Mouse (Mus musculus) layer of hippocampus, adult 9-10 months (tissue): ENCODE results near the gene Il12b.

ENCODE experiments used
- DNase-seq: peaks from one replicate; pipeline ENCODE4 v3.0.0; 2022; ENCODE audit warnings: low spot score

Gene Il12b

DNA sequence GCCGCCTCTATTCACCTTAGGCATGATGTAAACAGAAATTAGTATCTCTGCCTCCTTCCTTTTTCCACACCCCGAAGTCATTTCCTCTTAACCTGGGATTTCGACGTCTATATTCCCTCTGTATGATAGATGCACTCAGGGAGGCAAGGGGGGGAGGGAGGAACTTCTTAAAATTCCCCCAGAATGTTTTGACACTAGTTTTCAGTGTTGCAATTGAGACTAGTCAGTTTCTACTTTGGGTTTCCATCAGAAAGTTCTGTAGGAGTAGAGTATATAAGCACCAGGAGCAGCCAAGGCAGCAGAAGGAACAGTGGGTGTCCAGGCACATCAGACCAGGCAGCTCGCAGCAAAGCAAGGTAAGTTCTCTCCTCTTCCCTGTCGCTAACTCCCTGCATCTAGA is at the start of gene Il12b:
Gene Il12b, plus strand, starts transcription at position 301 of the 400 bp plus-strand sequence.
- no peak for DNase-seq

DNA sequence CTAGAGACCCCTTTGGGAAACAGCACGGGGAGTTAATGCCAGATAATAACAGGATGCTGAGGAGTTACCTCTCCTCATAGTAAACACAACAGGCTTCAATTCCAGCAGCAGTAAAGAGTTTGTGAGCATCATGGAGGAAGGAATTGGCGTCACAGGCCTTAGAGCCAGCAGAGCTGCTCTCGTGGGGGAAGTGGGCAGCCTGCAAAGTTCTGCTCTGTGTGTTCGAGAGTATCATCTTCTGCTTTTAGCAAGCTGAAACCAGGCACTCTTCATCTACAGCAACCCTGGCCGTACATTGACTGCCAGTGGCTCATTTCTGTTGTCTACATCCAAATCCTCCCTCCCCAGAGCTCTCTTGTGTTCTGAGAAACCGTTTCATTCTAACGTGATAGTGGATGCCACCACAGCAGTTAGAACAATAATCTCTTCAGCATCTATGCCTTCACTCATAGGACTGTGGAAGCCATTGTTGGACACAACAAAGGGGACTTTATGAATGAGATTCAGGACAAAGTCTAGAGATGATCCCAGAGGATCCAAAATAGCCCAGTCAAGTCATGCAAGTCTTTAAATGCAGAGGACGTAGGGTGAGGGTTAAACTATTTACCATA is 44.9 kb upstream of the Il12b start:
- no peak for DNase-seq

DNA sequence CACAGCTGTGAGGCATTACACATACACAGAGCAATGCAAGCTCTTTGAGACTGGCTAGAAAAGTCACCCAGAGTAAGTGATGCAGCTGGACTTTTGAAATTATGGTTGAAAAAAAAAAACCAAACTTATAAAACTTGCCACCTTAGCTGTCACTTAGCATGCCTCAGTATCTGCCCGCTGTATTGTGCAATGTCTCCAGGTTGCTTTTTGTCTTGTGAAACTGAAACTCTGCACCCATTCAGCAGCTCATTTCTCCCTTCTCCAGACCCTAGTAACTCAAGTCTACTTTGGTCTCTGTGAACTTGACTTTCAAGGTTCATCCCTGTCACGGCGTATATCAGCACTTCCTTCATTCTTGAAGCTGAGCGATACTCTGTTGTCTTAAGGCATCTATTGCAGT is 43.7 kb upstream of the Il12b start:
- no peak for DNase-seq

DNA sequence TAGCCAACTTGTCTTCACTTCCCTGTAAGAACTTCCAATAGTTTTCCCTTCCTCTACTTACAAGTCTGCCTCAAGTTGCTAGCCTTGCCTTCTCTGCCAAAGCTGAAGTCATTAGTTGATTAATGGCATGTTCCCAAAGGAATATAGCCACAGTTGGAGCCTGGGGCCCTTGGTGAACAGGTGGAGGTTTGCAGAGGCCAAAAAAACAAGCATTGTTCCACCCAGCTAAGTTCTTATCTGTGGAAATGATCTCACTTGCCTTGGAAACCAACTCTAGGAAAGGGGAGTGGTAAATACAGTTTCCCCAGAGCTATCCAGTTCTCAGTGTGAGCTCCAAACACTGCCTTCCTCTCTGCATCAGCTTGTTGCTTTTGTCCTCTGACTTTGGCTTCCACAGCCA is 35.3 kb upstream of the Il12b start:
- DNase-seq = no peak

DNA sequence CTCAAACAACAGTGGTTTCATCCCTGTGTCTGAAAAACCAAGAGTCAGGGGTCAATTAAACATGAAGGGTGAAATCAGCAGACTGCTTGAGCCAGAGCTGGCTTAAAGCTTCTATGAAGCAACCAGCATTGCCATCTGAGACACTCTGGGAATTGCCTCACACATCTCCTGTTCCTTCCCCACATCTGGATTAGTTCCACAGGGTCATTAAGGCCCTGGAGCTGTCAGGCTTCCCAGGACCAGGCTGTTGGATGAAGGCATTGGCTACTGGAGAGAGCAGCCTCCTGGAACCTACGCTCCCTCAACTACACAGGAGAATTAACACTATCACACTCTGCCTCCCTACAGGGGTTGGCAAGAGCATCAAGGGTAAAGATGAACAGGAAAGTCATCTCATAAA is 32.2 kb upstream of the Il12b start:
- DNase-seq = no peak

DNA sequence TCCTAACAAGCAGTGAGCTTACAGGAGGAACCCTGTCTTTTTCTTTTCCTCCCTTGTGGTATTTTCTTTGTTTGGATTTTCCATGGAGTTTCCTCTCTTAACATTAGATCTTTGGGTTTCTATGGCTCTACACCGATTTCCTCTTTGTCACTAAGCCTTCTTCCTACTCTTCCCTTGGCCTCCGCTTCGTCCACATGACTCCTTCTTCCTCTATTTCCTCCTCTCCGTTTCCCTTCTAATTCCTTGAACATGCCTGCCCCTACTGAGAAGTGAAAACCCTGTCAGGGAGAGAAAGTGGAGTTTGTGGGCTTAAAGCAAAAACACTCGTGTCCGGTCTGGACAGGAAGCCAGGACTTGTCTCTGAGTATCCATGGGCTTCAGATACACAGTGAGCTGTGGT is 27.0 kb upstream of the Il12b start:
- no peak for DNase-seq

DNA sequence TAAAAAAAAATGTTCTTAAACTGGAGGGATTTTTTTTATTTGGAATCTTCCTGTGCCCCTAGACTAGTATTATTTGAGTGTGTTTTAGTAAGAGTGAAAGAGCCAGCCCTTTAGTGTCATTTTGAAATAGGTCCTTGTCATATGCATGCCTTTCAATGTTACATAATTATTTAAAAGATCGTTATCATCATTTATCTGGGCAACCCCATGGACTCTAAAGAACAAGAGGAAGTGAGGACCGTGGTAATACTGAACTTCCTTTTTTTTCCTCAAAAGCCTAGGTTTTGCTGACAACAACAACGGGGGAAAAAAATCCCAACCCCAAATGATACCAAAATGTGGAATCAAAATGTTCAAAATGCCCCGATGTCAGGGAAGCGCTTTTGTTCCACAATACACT is 22.0 kb upstream of the Il12b start:
- DNase-seq = no peak

DNA sequence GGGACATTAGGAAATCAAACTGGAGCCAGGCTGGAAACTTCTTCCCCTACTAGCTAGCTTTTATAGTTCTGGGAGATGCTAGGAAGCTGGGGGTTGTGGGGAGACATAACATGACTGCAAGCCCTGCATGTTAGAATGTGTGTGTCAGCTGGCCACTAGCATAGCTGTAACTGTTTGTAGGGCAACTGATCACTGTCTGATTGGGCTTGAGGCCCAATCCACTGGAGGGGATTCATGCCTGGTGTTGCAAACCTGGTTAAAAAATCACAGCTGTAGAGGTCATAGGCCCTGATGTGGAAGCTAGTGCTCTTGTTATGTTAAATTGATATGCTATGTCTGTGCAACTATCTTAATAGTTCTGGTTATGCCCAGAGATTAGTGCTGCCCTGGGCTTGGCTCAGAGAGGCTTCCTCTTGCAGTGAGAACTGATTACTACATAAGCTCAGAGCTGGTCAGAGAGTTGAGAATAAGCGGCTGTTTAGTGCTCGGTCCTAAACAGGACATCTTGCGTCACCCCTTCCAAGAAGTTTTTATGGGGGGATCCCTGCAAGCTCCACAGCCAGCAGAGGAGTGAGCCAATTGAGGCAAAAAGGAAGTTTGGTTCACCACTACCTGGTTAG is 19.3 kb upstream of the Il12b start:
- no peak for DNase-seq

DNA sequence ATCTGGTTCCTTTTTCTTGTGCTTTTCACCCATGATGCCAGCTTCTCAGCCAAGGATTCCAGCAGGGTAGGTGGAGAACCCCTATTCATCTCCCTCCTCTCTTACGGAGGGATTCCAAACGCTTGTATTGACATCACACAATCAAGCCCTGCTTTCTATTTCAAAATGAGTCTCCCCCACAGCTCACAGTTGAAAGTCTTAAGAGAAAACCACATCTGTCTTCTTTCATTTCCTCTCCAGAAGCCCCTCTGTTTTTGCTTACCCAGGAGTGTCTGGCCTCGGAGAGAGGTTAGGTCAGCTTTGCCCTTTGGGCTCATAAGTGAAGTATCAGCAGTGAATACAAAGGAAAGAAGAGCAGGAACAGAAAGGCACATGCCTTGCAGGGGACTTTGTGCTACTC is 17.7 kb upstream of the Il12b start:
- DNase-seq = no peak

DNA sequence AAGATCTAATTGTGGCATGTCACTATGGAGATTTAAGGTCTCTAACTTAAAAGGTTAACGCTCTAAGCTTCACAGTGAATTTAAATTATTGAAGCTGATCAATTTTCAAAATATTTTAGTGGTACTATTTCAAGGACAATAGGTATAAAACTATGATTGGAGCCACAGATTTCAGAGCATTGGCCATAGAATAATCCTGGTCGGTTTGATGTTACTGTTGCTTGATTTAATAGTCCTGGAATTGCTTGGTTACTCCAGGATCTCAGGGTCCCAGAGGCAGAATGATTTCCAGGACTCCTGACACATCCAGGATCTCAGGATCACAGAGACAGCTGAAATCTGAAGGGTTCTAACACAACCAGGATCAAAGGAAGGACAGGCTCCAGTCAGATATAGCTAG is 12.8 kb upstream of the Il12b start:
- DNase-seq = no peak

DNA sequence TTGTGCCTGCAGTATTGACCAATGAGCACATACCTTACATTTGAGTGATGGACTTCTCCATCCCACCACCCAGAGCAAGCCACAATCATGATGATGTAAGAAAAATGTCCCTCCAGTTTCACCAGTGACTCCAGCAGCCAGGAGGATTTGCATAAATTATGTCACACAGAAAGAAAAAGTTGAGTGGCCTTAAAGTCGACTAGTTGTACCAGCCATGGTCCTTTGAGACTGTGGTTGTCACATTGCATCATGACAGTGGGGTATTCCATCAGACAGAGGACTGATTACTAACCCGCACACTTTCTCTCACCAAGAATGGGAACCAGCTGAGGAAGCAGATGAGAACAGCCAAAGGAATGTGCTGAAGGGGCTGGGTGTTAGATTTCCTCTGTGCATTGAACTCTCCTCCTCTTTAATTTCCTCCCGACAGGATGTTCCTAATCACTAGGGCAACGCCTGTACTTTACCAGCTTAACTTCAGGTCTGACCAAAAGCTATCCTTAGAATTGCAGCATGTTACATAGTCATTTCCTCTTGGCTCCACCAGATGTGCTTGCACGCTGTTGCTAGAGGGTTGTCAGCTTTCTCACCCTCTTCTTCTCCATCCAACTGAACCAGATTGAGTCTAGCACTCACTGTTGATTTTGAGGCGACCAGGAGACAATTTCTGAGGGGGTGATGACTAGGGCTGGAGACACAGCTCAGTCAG is 9.7 kb upstream of the Il12b start:
- DNase-seq = no peak

DNA sequence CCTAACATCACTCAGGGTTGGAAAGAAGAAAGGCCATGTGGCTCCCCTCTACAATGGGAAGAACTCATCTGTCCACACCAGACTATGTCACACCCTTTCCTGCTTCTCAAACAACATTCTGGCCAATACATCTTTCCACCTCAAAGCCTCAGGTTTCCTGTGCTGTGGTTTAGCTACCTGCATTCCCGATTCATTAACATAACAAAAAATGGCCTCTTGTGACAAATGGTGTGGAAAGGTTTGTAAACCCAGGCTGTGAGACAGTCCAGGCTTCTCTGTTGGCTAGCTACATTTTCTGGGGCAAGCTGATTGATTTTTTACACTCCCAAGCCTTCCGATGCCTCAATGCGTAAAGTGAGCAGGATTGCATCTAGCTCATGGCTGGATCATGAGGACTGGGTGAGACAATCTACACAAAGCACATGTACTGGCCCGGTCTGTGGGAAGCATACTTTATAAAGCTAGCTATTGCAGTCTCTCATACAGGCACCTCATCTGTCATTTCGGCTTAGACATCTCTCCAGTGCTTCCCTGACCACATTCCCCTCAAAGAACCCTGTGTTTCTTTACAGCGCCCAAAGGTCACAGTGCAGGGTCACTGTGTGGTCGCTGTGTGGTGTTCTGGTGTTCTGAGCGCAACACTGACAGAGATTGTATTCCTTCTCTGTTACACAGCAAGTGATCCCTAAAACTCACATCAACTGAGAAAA is 6.6 kb upstream of the Il12b start:
- DNase-seq = no peak

DNA sequence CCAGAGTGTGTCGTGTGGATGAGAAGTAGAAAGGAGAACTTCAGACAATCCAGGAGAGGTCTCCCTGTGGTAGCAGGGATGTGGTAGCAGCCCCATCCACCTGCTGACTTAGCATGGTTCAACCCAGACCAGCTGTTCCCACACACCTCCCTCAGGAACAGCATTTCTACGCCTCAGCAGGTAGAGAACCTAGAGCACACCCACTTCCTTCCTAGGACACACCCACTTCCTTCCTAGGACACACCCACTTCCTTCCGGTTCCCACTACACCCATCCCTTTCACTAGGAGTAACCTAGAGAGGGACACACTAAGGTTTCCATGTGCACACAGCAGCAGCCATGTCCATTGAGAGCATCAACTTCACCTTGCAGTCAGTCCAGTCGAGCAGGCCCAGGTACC is 4.5 kb upstream of the Il12b start:
- no peak for DNase-seq

DNA sequence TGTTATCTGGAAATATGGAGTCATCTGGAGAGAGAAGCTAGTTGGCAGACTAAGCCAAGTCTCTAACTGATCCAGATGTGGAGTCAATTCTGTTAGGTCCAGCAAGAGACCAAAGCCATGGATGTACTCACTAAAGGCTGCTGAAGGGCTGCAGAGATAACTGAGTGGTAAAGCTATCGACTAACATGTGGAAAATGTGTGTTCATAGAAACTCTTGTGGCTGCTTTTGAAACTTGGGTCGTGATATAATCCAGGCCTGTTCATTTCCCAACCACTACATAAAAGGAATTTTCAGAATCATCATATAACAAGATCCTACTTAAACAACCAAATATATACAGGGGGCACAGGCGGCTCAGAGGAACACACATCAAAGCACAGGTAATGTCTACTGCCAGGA is 2.3 kb upstream of the Il12b start:
- no peak for DNase-seq

DNA sequence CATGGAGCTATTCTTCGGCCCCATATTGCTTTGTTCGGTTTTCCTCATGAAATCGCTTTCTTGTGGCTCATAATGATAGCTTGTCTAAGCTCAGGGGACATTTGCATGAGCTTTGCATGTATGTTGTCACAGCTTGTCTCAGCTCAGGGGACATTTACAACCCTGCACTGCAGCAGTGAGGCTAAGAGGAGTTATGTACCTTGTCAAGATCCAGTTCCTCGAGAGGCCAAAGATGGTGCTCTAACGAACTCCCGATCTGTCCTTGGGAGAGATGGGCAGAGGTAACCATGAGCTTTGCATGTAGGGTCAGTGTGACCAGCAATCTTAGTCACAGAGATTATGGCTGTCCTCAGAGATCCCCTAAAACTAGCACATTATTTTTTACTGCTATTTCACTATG is 1.5 kb upstream of the Il12b start:
- no peak for DNase-seq

DNA sequence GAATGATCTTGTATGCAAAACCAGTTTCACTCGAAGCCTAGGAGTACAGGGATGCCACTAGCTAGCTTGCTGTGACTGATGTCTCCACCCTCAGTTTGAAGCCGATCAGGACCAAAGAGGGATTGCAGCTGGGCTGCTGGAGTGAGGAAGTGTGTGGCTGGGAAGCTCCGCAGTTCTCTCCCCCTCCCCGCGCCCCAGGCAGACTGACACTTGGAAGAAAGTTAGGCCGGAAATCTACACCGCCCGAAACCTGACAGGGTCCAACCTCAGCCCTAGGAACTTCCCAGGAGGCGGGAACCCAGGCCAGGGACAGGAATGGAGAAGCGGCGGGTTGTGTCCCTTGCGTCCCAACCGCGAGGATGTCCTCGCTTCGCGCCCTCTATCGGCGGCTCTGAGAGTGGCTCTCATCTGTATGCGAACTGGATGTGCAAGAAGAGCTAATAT is 1.1 kb upstream of the Il12b start:
- DNase-seq = peak; percentile 40

DNA sequence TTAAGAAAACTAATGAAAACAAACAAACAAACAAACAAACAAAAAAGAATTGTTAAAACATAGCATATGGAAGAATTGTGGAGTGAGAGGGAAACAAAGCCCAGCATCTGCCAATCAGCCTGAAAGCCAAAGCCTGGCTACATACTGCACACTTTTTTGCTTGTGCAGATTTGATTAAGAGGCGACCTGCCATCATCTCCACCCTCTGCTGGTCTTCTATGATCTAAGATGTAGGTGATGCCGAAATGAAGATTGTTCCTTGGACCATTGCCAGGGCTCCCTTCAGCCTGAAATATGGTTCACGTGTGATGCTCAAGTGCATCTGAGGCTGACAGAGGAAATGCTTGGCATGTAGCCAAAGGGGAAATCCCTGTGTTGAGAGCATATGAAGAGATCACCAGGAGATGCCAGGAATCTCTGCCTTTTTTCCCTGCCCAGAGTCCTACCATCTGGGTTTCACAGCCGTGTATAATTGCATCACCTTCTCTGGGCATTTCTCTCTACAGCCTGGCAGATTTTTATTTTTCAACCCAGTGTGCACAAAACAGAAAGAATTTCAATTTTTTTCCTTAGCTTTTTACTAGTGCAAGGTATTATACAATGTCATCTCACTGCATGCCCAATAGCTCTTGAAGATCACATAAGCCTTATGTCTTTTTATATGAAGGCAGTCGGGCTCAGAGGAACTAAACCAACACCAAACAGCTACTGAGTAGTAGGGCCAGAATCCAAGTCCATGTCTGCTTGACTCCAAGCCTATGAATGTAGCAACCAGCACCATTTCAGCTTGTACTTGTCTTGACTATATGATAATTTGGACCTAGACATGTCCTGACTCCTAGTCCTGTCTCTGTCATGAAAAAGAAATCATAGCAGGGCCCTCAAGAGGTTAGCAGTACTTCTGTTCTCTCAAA is 2.0 kb downstream of the Il12b start:
- DNase-seq = no peak

DNA sequence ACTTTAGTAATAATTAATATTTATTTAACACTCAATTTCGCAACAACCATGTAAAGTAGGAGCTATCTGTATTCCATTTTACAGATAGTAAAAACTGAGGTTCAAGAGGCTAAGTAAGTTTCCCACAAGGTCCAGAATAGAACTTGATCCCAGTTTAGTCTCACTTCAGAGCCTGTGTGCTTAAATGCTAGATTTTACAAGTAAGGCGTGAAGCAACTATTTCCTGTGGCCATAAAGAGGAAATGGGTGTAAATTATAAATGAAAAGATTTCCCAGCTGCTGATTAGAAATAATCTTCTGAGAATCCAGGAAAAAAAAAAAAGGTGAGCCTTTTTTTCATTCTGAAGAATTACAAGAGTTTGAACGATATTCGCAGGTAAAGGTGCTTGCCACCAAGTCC is 5.2 kb downstream of the Il12b start:
- DNase-seq = no peak

DNA sequence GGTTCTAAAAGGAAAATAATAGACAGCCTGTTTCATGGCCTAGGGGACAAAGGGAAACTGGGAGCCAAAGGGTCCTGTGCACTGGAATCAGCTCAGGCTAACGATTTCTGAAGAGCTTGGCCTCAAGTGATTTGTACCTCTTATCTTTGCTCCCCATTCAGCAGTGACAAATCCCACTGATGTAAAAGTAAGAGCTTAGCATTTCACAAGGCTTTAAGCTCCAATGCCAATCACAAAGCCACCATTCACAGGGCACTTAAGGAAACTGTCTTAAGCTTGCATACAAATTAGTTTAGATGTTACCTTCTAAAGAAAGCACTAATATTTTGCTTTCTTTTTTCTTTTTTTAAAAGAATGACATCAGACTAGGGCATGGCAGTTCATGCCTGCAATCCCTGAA is 6.1 kb downstream of the Il12b start:
- no peak for DNase-seq

DNA sequence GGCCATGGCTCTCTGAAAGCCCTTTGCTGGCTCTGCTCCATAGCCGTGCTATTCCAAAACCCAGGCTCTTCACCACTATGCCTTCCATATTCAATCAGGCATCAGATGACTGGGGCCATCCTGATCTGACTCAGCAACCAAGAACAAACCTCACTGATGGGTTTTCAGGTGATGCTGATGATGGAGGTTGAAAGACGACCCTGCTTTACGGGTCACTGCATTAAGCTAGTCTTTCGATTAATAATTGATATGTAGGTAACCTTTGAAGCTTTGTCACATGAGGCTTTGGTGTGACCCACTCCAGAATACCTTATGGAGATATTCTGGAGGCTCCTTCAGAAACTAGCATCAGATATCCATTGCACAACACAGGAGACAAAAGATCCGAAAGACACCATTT is 6.6 kb downstream of the Il12b start:
- DNase-seq = no peak

DNA sequence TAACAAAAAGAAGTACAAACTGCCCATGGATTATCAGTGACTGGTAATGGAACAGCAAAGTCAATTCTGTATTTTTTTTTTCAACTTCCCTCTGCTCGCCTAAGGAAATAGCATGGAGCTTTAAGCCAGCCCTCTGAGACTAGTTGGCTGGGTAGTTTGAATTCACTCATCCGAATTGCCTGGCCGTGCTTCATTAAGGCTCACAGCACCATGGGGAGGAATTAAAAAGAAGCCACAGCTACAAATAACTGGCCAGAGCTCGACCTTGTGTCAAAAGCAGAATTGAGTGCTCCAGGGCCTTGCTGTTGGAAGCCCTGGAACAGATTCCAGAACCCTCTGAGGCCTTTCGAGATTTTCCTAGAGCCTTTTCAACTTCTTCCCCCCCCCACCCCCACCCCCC is 8.8 kb downstream of the Il12b start:
- no peak for DNase-seq

DNA sequence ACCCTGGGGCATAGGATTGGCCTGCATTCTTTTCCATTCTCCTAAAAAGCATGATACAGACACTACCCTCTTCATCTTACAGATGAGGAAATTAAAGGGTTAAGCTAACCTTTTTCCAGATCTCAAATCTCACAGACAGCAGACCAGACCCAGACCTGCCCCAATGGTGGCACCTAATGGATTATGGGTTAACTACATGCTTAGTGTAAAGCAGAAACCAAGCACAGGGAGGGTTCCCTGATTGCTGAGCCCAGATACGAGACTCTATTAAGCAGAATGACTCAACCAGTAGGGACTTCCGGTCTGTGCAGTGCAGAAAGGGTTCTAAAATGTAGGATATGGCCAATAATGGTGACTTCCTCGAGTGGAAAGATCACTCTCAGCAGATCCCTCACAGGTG is 10.6 kb downstream of the Il12b start:
- no peak for DNase-seq
